Mouse (Mus musculus): ENCODE measurements around the gene Abcd1.

- TF ChIP-seq MAFK (IDR thresholded peaks at IDR 0.05; ENCODE audit: insufficient read depth, low read depth, low read length) (no peak), CHD2 (IDR thresholded peaks at IDR 0.05; ENCODE audit: low read depth, low read length) (no peak), ZNF384 (IDR thresholded peaks at IDR 0.05; ENCODE audit: low read depth, low read length) (no peak)
Observed at GRCm38 (mm10) chrX:73684978-73685377, 31.4 kb upstream of the Abcd1 start.

Measured in ES-E14 (cell line).